Mouse (Mus musculus) adrenal gland, adult 18-20 months (tissue): ENCODE results near the gene Ccdc185. TPM values are rescaled to one million over a fixed set of nuclear protein-coding genes. Genes with fewer than 3 reads are reported as not detected.

Experiments used
- DNase-seq, 2 experiments: peaks; one replicate each; pipeline ENCODE4 v3.0.0; 2021 to 2022; ENCODE audit warnings: low spot score in 2 of 2
- total RNA-seq, 2 experiments: library from RNA; stranded (reverse); gene quantifications; 1 replicate in 1 of 2; 2 replicates in 1 of 2; pipeline ENCODE4 v1.2.3; 2021

Ccdc185 gene
- total RNA-seq, 2 experiments from 2014 or later: not detected

DNA sequence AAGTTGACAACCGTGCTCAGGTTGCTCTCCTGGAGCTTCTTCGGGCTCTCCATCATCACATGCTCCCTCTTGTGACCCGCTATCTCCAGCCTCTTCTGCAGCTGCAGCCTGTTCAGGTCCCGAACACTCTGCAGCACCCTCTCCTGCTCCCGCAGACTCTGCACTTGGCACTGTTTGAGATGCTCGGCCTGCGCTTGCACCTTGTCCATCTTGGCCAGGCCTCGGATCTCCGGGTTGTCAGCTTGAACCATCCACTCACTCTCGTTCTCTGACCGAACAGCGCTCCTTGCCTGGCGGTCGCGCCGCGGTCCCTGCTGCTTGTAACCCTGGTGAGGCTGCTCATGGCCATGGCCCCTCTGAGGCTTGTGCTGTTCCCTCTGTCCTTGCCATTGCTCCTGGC lies 1.1 kb downstream of the Ccdc185 start:
- no peak for DNase-seq

DNA sequence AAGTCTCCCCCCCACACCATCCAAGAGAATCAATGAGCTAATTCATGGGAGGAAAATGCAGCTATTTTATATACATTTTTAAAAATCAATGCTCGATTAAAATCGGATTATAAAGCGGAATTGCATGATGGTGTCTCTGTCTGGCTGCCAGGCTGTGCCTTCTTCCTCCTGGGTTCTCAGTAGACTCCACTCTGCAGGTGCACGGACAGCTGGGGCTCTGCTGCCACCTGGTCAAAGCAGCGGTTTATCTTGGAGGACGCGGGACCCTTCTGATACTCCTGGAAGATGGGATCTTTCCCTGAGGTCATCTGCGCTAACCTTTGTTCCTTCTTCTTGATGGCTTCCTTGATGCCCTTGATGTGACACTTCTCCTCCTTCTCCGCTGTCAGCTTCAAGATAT lies 1.9 kb downstream of the Ccdc185 start:
- DNase-seq: no peak

DNA sequence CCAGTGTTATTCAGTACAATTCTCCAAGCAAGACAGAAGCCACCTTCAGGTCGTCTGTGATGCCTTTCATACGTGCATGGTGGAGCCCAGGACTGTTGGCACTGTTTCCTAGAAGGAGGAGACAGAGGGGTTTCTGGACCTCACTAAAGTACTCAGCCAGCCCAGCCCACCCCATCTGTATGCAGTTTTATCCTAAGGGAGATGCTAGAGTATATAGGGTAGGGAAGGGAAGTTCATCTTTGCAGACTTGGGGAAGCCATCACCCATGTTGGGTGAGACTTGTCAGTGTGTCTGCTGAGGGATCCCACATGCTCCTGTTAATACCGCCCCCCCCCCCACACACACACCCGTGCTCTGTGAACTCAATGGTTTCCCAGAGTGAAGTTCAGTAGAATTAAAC lies 13.1 kb downstream of the Ccdc185 start:
- no peak for DNase-seq

DNA sequence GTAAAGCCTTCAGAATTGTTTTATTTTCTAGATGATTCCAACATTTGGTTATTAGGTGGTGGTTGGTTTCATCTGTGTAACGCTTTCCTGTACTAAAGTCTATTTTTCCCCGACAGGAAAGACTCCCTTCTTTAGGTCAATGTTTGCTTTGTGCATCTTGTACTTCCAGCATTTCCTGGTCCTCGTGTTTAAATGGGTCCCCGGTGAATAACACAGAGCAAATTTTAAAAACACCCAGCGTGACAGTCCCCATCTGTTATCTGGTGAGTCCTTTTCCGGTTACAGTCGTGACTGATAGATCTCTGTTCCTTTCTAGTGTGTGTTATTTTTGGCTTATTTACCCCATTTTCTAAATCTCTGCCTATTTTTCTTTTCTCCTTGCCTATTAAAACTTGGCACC lies 16.3 kb downstream of the Ccdc185 start:
- no peak for DNase-seq

DNA sequence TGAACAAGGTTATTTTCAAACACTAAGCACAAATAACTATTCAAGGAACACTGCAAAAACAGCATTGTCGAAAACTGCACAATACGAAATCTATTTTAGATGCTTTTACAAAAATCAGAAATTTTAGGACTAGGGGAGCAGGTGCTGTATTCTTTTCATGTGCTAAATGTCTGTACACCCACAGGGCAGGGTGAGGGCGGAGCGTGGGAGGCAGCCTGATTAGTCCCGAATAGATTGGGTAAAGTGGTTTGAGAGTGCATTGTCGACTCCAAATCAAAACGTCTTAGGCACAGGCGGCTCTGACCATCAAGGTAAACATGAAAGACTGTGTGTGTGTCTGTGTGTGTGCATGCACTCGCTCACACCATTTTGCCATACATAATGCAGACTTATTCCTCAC lies 20.0 kb downstream of the Ccdc185 start:
- no peak for DNase-seq

DNA sequence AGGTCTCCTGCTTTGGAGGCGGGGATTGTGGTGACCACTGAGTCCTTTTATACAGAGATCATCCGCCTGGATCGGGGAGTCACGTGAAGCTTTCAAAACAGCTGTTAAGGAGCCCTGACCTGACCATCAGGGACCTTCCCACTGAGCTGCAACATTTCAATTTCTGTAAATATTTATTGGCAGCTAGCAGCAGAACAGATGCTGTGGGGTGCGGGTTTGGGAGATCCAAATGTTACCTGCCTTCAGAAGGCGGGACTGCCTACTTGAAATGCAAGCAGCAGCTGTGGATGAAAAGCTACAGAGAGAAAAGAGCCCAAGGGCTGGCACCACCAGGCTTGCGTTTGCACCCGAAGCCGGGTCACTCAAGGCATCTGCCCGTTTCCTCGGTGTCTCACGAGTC lies 21.4 kb downstream of the Ccdc185 start:
- DNase-seq: no peak

DNA sequence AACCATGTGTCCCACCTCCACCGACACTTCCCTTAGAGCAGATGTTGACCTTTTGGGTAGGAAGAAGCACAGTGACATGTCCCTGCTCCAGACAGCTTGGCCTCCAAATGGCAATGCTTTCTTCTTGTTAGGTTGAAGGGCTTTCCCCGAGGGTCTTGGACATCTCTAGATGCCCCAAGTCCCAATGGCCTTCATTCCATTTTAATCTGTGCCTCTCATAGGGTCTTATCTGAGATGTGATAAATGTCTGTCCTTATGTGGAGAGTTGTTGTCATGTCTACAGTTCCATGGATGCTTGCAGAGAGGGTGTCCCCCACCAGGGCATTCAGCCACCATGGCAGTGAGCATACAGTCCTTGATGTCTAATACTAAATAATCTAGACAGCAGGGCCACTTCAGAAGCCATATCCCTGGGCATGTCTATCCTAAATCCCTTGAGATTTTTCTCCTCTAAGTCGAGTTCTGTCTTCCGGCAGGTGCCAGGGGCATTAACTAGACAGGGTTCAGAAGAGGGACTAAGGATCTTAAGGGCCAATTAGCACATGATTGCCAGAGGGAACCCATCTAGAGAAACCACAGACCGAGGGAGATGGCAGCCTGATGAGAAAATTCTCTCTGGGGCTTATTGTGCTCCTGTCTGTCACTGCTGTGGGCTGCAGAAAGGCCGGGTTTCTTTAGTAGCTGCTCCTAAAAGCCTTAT lies 34.6 kb downstream of the Ccdc185 start:
- no peak for DNase-seq

DNA sequence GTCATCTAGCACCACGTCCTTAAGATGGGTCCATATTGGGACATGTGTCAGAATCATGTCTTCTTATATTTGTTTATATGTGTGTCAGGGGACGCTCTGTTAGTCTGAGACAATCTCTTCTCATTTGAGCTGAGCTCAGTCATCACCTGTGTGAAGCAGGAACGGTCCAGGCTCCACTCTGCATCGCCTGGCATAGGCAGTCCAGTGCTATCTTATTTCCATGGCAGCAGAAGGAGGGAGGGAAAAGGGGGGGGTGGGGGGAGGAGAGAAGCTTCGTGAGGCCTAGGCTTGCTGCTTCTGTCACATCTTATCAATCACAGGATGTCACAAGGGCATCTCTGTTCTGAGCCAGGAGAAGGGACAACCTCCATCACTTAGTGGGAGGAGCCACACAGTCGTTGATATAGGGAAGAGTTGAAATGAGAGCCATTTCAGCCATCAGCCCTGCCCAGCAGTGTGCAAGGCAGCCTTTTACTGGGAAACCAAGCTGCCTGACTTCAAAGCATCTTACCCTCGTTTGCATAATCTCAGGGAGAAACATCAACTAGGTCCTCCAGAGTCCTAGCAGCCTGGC lies 37.5 kb downstream of the Ccdc185 start:
- no peak for DNase-seq

DNA sequence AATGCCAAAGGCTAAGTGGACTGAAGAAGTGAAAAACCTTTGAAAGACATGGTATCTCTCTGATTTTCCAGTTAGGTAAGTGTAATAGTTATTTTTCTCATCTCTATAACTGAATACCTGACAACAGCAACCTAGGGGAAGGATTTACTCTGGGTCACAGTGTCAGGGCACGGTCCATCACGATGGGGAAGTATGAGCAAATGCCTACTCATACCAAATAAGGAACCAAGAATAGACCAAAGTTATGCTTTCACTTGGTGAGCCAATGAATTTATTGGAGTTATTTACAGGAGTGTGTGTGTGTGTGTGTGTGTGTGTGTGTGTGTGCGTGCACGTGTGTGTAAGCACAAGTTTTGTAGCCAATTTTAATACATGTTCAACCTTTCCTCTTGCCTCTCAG lies 41.5 kb downstream of the Ccdc185 start:
- DNase-seq: no peak

DNA sequence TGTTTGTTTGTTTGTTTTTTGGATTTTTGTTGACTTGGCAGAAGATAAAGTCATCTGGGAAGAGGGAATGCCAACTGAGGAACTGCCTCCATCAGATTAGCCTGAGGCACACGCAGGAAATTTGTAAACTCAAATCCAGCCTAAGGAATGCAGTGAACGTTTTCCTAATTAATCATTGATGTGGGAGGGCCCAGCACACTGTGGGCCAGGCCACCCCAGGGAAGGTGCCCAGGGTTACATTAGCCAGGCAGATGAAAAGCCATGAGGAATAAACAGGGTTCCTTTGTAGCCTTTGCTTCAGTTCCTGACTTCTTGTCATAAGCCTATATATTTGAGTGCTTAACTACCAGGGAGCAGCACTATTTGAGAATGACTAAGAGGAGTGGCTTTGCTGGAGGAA lies 44.1 kb downstream of the Ccdc185 start:
- no peak for DNase-seq

DNA sequence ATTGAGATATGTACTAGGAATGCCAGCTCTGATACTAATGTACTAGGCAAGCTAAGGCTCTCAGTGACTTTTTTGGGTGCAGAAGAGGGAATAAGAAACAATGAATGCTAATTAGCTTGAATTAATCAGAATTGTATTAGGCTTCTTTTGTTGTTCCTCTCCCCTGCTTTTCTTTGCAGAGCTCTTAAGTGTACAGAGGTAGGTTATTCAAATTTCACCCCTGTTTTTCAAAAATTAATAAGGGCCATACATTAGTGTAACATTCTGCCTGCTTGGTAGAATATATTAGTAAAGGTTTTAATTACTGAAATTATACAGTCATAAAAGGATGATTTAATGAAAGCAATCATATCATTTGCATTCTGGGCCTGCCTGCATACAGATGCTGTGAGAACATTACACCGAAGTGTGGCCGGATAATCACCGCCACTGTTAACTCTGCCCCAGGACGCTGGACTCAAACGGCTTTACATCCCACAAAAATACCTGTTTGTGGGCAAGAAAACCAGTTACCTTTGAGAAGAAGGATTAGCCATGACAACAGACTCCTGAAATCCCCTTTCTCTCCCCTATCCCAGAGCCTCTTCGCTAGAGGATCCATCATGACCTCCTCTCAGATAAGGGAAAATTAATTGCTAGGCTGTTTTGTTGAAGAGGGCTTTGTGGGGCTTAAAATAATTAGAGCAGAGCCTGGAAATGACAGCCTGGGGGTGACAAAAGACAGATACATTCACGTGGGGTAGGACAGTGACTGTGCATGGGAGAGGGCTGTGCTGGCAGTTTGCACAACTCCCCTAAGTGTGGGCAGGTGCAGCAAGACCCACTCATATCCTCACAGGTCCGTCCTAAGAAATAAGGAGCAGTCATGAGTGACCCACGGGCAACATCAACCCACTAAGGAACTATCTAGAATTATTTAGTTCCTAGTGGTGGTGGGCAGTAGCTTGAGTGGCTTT lies 49.3 kb downstream of the Ccdc185 start:
- DNase-seq: no peak

Other genes with a start within 250 kb of the Ccdc185 start
- gene Capn2, start 231.6 kb downstream of the Ccdc185 start, total RNA-seq: 100 to 1,000 TPM in 1 of 2 experiments, 10 to 100 TPM in 1; 63.1 to 122 TPM
- gene Capn8, start 184.2 kb downstream of the Ccdc185 start, total RNA-seq: under 1 TPM; 0.19 to 0.33 TPM
- 1 to 10 TPM; 4.1 to 5.2 TPM for gene Susd4, start 14.7 kb upstream of the Ccdc185 start, total RNA-seq
- 1 to 10 TPM; 1.3 to 2.4 TPM for gene Tlr5, start 205.6 kb upstream of the Ccdc185 start, total RNA-seq